Mouse (Mus musculus) thymus, postnatal 36 days (tissue): Measurements from ENCODE around the gene Hist2h2aa2.

ENCODE experiments used
- DNase-seq, 2 experiments: peaks; one replicate each; pipeline ENCODE4 v3.0.0; 2022; ENCODE audit warnings: mixed read lengths in 2 of 2

Gene Hist2h2aa2

GRCm38 (mm10) chr3:96196437-96197128, 43.5 kb downstream of the Hist2h2aa2 start:
- DNase-seq, result no peak

GRCm38 (mm10) chr3:96195616-96196313, 44.3 kb downstream of the Hist2h2aa2 start:
- no peak for DNase-seq

- no peak for DNase-seq
Measured at GRCm38 (mm10) chr3:96194966-96195365, 45.1 kb downstream of the Hist2h2aa2 start.

GRCm38 (mm10) chr3:96192977-96193376, 47.1 kb downstream of the Hist2h2aa2 start:
- DNase-seq, result no peak
